Mouse (Mus musculus) E14TG2a.4 (cell line): ENCODE data around the gene Rnf166.

Experiments used
- H3K27me3 ChIP-seq: 2 replicates; pipeline ENCODE4 v1.6.1; 2014; ENCODE audit warnings: low read length, control low read depth; ENCODE audit not compliant: insufficient read depth
- H3K36me3 ChIP-seq: 2 replicates; pipeline ENCODE4 v1.6.1; 2014; ENCODE audit warnings: low read length, control low read depth; ENCODE audit not compliant: insufficient read depth
- H3K4me1 ChIP-seq: replicated peaks from 2 replicates; pipeline ENCODE4 v1.6.1; 2014; ENCODE audit warnings: low read depth, low read length, control low read depth
- H3K4me3 ChIP-seq: replicated peaks from 2 replicates; pipeline ENCODE4 v1.5.1; 2014; ENCODE audit warnings: mild to moderate bottlenecking, low read length
- H3K9me3 ChIP-seq: 2 replicates; pipeline ENCODE4 v1.6.1; 2014; ENCODE audit warnings: low read length, control low read depth
- CTCF ChIP-seq: conservative IDR thresholded peaks from 2 replicates; pipeline ENCODE4 v1.5.1; 2014; ENCODE audit warnings: low read length
- NANOG ChIP-seq: IDR thresholded peaks from 2 replicates; pipeline ENCODE4 v1.6.1; 2014; ENCODE audit warnings: borderline replicate concordance, low read length, mixed read lengths
- POU5F1 ChIP-seq: IDR thresholded peaks from 2 replicates; pipeline ENCODE4 v1.6.1; 2014; ENCODE audit warnings: low read length, borderline replicate concordance

Gene Rnf166

DNA sequence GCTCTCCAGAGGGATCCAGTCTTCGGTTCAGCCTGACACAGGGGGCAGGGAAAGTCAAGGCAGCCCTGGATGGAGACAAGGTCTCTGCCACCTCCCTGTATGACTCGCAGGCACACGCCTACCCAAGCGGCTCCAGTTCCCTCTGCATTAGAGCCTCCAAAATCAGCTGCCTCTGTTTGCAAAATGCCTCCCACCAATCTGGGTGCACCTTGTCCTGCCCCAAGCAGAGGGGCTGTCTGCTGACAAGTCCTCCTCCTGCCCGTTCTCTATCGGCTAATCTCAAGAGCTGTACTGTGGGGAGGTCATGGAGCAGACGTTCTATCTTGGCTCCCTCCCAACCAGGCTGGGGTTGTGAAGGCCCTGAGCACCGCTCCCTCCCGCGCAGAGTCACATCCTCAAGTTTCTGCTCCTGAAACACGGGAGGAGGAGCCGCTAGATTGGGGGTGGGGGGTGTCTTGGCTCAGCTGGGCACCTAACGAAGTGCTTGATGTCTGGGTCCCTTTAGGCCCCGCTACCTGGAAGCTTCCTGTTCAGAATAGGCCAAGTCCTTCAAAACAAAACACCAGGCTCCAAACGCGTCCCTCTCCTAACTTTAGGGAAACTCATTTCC is 808 bp downstream of the Rnf166 start:
- Histone ChIP-seq H3K27me3 (no peaks in the 10 kb centered on the region), H3K36me3 (peaks cover 61% of the 10 kb centered on the region), H3K9me3 (peaks cover 5% of the 10 kb centered on the region; the same call in 1 of the 2 replicates), H3K4me1 (peaks cover 47% of the 10 kb centered on the region), H3K4me3 (peak overlapping the region; percentile 98)
- no peak for TF ChIP-seq NANOG
- no peak for TF ChIP-seq POU5F1
- no peak for TF ChIP-seq CTCF

DNA sequence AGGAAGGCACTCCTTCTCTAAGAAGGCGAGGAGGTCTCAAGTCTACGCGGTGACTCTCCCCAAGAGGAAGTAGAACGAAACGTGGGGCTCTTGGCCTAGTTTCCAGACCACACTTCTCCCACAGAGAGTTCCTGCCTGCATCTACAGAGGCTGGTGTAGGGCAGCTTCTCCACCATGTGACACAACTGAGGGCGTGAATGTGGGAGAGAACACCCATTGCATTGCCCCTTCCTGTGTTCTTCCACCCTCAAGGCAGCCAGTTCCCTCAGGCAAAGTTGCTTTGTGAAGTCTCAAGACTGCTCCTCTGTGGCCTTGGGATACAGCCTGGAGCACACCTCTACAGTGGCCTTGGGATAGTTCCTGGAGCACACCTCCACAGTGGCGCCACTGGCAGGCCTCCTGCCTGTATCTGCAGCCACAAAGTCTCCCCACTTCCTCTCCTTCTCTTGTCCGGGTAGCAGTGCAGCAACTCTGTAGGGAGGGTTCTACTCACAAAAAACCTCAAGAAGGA is 1.9 kb downstream of the Rnf166 start:
- H3K9me3 ChIP-seq, result no peaks in the 10 kb centered on the region
- no peak overlapping the region for H3K4me3 ChIP-seq
- peaks cover 58% of the 10 kb centered on the region for H3K4me1 ChIP-seq
- H3K36me3 ChIP-seq, result peaks cover 55% of the 10 kb centered on the region
- no peaks in the 10 kb centered on the region for H3K27me3 ChIP-seq
- TF ChIP-seq NANOG, result no peak
- no peak for TF ChIP-seq CTCF
- no peak for TF ChIP-seq POU5F1

GRCm38 (mm10) chr8:122470691-122471090 is 5.2 kb downstream of the Rnf166 start:
- Histone ChIP-seq H3K9me3 (no peaks in the 10 kb centered on the region), H3K27me3 (no peaks in the 10 kb centered on the region), H3K36me3 (peaks cover 63% of the 10 kb centered on the region), H3K4me1 (peaks cover 56% of the 10 kb centered on the region), H3K4me3 (no peak overlapping the region)
- no peak for TF ChIP-seq NANOG
- TF ChIP-seq POU5F1, result no peak
- no peak for TF ChIP-seq CTCF

GRCm38 (mm10) chr8:122469965-122470364 is 5.9 kb downstream of the Rnf166 start:
- Histone ChIP-seq H3K4me3 (no peak overlapping the region), H3K4me1 (peaks cover 54% of the 10 kb centered on the region), H3K27me3 (no peaks in the 10 kb centered on the region), H3K36me3 (peaks cover 65% of the 10 kb centered on the region), H3K9me3 (no peaks in the 10 kb centered on the region)
- TF ChIP-seq NANOG (no peak), POU5F1 (no peak), CTCF (no peak)

DNA sequence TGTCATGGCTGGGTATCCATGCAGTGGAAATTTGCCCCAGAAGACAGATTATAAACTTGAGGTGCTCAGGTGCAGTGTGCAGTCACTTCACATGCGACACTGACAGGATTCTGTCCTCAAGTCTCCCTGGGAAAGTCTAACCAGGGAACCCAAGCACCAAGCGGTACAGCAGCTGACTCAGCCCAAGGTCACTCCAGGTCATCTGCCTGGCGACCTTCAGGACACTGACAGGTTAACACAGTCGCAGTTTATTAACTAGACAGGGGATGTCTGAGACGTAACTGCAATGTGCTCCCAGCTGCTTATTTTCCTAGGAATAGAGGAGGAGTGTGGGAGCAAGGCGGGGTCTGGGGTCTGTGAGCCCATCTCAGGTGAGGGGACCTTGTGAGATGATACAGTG is 6.5 kb downstream of the Rnf166 start:
- Histone ChIP-seq H3K4me1 (peaks cover 54% of the 10 kb centered on the region), H3K4me3 (no peak overlapping the region), H3K36me3 (peaks cover 67% of the 10 kb centered on the region), H3K27me3 (no peaks in the 10 kb centered on the region), H3K9me3 (no peaks in the 10 kb centered on the region)
- TF ChIP-seq CTCF (no peak), POU5F1 (no peak), NANOG (no peak)

- Histone ChIP-seq H3K36me3 (peaks cover 51% of the 10 kb centered on the region), H3K9me3 (no peaks in the 10 kb centered on the region), H3K27me3 (peaks cover 13% of the 10 kb centered on the region), H3K4me3 (no peak overlapping the region), H3K4me1 (peaks cover 56% of the 10 kb centered on the region)
- no peak for TF ChIP-seq POU5F1
- TF ChIP-seq CTCF, result no peak
- no peak for TF ChIP-seq NANOG
These were observed 8.0 kb downstream of the Rnf166 start for GRCm38 (mm10) chr8:122467816-122468215.

GRCm38 (mm10) chr8:122464985-122465384 is 10.9 kb downstream of the Rnf166 start:
- H3K4me1 ChIP-seq, result peaks cover 74% of the 10 kb centered on the region
- TF ChIP-seq POU5F1, result no peak
- no peaks in the 10 kb centered on the region for H3K9me3 ChIP-seq
- peaks cover 39% of the 10 kb centered on the region for H3K27me3 ChIP-seq
- peaks cover 40% of the 10 kb centered on the region for H3K36me3 ChIP-seq
- no peak overlapping the region for H3K4me3 ChIP-seq

- Histone ChIP-seq H3K36me3 (peaks cover 34% of the 10 kb centered on the region), H3K27me3 (peaks cover 47% of the 10 kb centered on the region), H3K4me1 (peaks cover 73% of the 10 kb centered on the region), H3K4me3 (no peak overlapping the region), H3K9me3 (no peaks in the 10 kb centered on the region)
- TF ChIP-seq POU5F1 (no peak), CTCF (no peak), NANOG (no peak)
These were observed 11.9 kb downstream of the Rnf166 start for GRCm38 (mm10) chr8:122463651-122464640.

DNA sequence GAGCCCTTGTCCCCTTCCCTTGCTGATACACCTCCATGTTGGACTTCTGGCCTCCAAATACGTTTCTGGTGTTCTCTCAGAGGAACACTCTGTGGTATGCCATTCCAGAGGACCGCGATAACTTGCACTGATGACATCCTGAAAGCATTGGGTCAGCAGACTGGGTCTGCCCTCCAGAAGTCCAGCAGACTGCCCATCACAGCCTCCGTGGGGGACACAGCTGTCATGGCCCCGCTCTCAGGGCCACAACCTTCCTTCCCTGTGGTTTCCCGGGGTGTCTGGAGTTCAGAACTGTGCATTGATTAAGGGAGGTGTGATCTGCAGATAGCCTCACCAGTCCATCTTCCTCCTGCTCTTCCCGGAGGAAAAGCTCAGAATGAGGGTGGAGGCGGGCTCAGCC is 13.4 kb downstream of the Rnf166 start:
- Histone ChIP-seq H3K27me3 (peaks cover 52% of the 10 kb centered on the region), H3K4me3 (no peak overlapping the region), H3K4me1 (peaks cover 68% of the 10 kb centered on the region), H3K36me3 (peaks cover 21% of the 10 kb centered on the region), H3K9me3 (no peaks in the 10 kb centered on the region)
- TF ChIP-seq NANOG, result no peak
- TF ChIP-seq POU5F1, result no peak
- TF ChIP-seq CTCF, result no peak
